Mouse (Mus musculus) mature B cell (primary cell): ENCODE measurements around the gene Oog4.
"Not testable (repeated sequence)": the region's sequence is repeated elsewhere in the genome, so short reads cannot be mapped to it uniquely, and the experiment has no call there.

Source experiments
- in situ Hi-C: fragments of 300-500 bp; cut with MboI; formaldehyde crosslinking; loops from 2 replicates; pipeline ENCODE4 v1.14.3; 2019

The Oog4 gene

GRCm38 (mm10) chr4:143450224-143450623 is at the start of gene Oog4:
Oog4 (minus strand) TSS chr4:143450324.
- in situ Hi-C loops = no loop called here

- in situ Hi-C loops = not testable (repeated sequence)
Measured at GRCm38 (mm10) chr4:143426770-143427169, 23.4 kb downstream of the Oog4 start.

- in situ Hi-C loops = no loop called here
Measured at GRCm38 (mm10) chr4:143414121-143414520, 36.0 kb downstream of the Oog4 start.

- in situ Hi-C loops = no loop called here
Measured at GRCm38 (mm10) chr4:143413621-143414020, 36.5 kb downstream of the Oog4 start.

GRCm38 (mm10) chr4:143412219-143413092 is 37.7 kb downstream of the Oog4 start, which contains the start of gene Pramef8:
Pramef8 (plus strand) TSS chr4:143412426.
- in situ Hi-C loops = no loop called here

- in situ Hi-C loops = no loop called here
Measured at GRCm38 (mm10) chr4:143411566-143412218, 38.4 kb downstream of the Oog4 start.

GRCm38 (mm10) chr4:143394181-143394580 is 55.9 kb downstream of the Oog4 start, which contains the start of gene Pramel1:
Pramel1 (plus strand) TSS chr4:143394428.
- in situ Hi-C loops = no loop called here

GRCm38 (mm10) chr4:143388955-143389702 is 61.0 kb downstream of the Oog4 start:
- in situ Hi-C loops = no loop called here
